Comparison of ENCODE assay signal across 14 mouse cellular contexts in genomic region chr4:105290847-105291475, GRCm38 (mm10).
DNase-seq lines count a peak whose midpoint lies in the region; ATAC-seq and TF ChIP-seq lines count a peak whose summit lies in the region.
"Had no signal": no experiment of that assay in that cellular context is flagged by ENCODE, and none has a peak within 500 bp of the region (broad histone marks: within the 10 kb centered on the region; RNA-seq: fewer than 3 reads in every experiment).

No protein-coding gene starts in this region.

- TF ChIP-seq CTCF in lung, embryonic 14.5 days (IDR thresholded peaks at IDR 0.05; ENCODE audit: low read depth): no peak

- no peak overlapping the region for H3K4me3 ChIP-seq in forebrain, embryonic 13.5 days
- H3K4me3 ChIP-seq in forebrain, embryonic 16.5 days (replicated peaks; ENCODE audit: low read length): no peak overlapping the region
- no peak overlapping the region for H3K4me3 ChIP-seq in lung, embryonic 14.5 days (ENCODE audit: low read depth, low read length)
- no peak overlapping the region for H3K4me3 ChIP-seq in midbrain, embryonic 14.5 days (replicated peaks; ENCODE audit: low read depth, low read length)
- H3K4me3 ChIP-seq: intestine, embryonic 15.5 days had no signal

- H3K9ac ChIP-seq in forebrain, embryonic 13.5 days: no peak overlapping the region
- H3K9ac ChIP-seq in forebrain, embryonic 16.5 days (replicated peaks; ENCODE audit: low read depth, low read length): no peak overlapping the region
- no peak overlapping the region for H3K9ac ChIP-seq in lung, embryonic 14.5 days
- H3K9ac ChIP-seq in midbrain, embryonic 14.5 days (replicated peaks; ENCODE audit: low read length): no peak overlapping the region
- H3K9ac ChIP-seq: intestine, embryonic 15.5 days; liver, embryonic 14.5 days had no signal

- peak; percentile 19; the same call in 1 of the 2 replicates for ATAC-seq in forebrain, embryonic 13.5 days
- no peak for ATAC-seq in forebrain, embryonic 16.5 days
- ATAC-seq in lung, embryonic 14.5 days (ENCODE audit: insufficient read depth): peak; percentile 17; the same call in 1 of the 2 replicates
- ATAC-seq in common myeloid progenitor, adult 5-6 weeks (replicated peaks; ENCODE audit: low read depth, poor library complexity, severe bottlenecking): 0 out of 2 replicates have a peak, but pooled peaks have one; percentile 15
- 0 out of 2 replicates have a peak, but pooled peaks have one; percentile 8 for ATAC-seq in midbrain, embryonic 14.5 days (ENCODE audit: low FRiP score, low TSS enrichment)
- ATAC-seq: intestine, embryonic 15.5 days; Patski had no signal

- H3K4me2 ChIP-seq in forebrain, embryonic 13.5 days: no peak overlapping the region
- no peak overlapping the region for H3K4me2 ChIP-seq in forebrain, embryonic 16.5 days (ENCODE audit: low read length)
- H3K4me2 ChIP-seq in lung, embryonic 14.5 days: no peak overlapping the region
- H3K4me2 ChIP-seq in midbrain, embryonic 14.5 days (ENCODE audit: low read length): no peak overlapping the region
- H3K4me2 ChIP-seq: intestine, embryonic 15.5 days had no signal

- no peak overlapping the region for H3K27ac ChIP-seq in forebrain, embryonic 13.5 days
- no peak overlapping the region for H3K27ac ChIP-seq in forebrain, embryonic 16.5 days (ENCODE audit: low read length)
- H3K27ac ChIP-seq in lung, embryonic 14.5 days (ENCODE audit: low read depth): no peak overlapping the region
- 0 out of 2 replicates have a peak overlapping the region, but pooled peaks have one; percentile 5 for H3K27ac ChIP-seq in midbrain, embryonic 14.5 days (replicated peaks; ENCODE audit: low read depth, low read length)
- H3K27ac ChIP-seq: intestine, embryonic 15.5 days; liver, embryonic 14.5 days had no signal

- H3K27me3 ChIP-seq in forebrain, embryonic 13.5 days: no peaks in the 10 kb centered on the region
- H3K27me3 ChIP-seq in forebrain, embryonic 16.5 days (replicated peaks; ENCODE audit: control insufficient read depth, insufficient read depth, low read length): no peaks in the 10 kb centered on the region
- H3K27me3 ChIP-seq in lung, embryonic 14.5 days (ENCODE audit: insufficient read depth, low read length): no peaks in the 10 kb centered on the region
- H3K27me3 ChIP-seq in midbrain, embryonic 14.5 days (ENCODE audit: control insufficient read depth, insufficient read depth, low read length): no peaks in the 10 kb centered on the region
- H3K27me3 ChIP-seq: intestine, embryonic 15.5 days; Patski had no signal

- H3K9me3 ChIP-seq in forebrain, embryonic 13.5 days (replicated peaks): no peaks in the 10 kb centered on the region
- no peaks in the 10 kb centered on the region for H3K9me3 ChIP-seq in forebrain, embryonic 16.5 days (ENCODE audit: control insufficient read depth, low read length)
- no peaks in the 10 kb centered on the region for H3K9me3 ChIP-seq in lung, embryonic 14.5 days (ENCODE audit: low read depth, low read length)
- H3K9me3 ChIP-seq in midbrain, embryonic 14.5 days (ENCODE audit: control insufficient read depth, low read length): no peaks in the 10 kb centered on the region
- H3K9me3 ChIP-seq: intestine, embryonic 15.5 days had no signal

- peaks cover 12% of the 10 kb centered on the region for H3K4me1 ChIP-seq in forebrain, embryonic 13.5 days
- H3K4me1 ChIP-seq in forebrain, embryonic 16.5 days (replicated peaks; ENCODE audit: control insufficient read depth, insufficient read depth, low read length): no peaks in the 10 kb centered on the region
- peaks cover 5% of the 10 kb centered on the region; the same call in 1 of the 2 replicates for H3K4me1 ChIP-seq in lung, embryonic 14.5 days (ENCODE audit: insufficient read depth)
- 0 out of 2 replicates have a peak, but pooled peaks cover 3% of the 10 kb centered on the region for H3K4me1 ChIP-seq in midbrain, embryonic 14.5 days (ENCODE audit: control insufficient read depth, insufficient read depth, low read length)

- H3K36me3 ChIP-seq in forebrain, embryonic 13.5 days (ENCODE audit: poor library complexity, severe bottlenecking): no peaks in the 10 kb centered on the region
- H3K36me3 ChIP-seq in forebrain, embryonic 16.5 days (ENCODE audit: control insufficient read depth, insufficient read depth): no peaks in the 10 kb centered on the region
- H3K36me3 ChIP-seq in lung, embryonic 14.5 days (ENCODE audit: insufficient read depth): no peaks in the 10 kb centered on the region
- H3K36me3 ChIP-seq in midbrain, embryonic 14.5 days (ENCODE audit: control insufficient read depth, insufficient read depth, low read length): no peaks in the 10 kb centered on the region
- H3K36me3 ChIP-seq: intestine, embryonic 15.5 days had no signal

- DNase-seq in lung, embryonic 14.5 days: no peak
- DNase-seq in lung, postnatal 4 days: no peak
- DNase-seq in midbrain, embryonic 14.5 days: peak; percentile 52
- no peak for DNase-seq in heart, adult 11 months
- DNase-seq in lung, adult 18-20 months: no peak
- DNase-seq: adrenal gland, postnatal 36 days; heart, postnatal 10 days; thymus, postnatal 4 days had no signal

- 5% methylated on average over 11 of the region's 11 CpGs for WGBS in forebrain, embryonic 13.5 days
- WGBS in forebrain, embryonic 16.5 days: 10% methylated on average over 11 of the region's 11 CpGs
- 35% methylated on average over 11 of the region's 11 CpGs for WGBS in lung, embryonic 14.5 days
- 3% methylated on average over 11 of the region's 11 CpGs for whole genome bisulfite sequencing in midbrain, embryonic 14.5 days
